Mouse (Mus musculus) liver, adult 2 months (tissue): Measurements from ENCODE around the gene Rcan3.

Experiments
- CTCF ChIP-seq: fragments of 200-500 bp; IDR thresholded peaks from 2 replicates; pipeline ENCODE4 v1.5.1; 2011; ENCODE audit warnings: low read depth, low read length, control low read depth
- POLR2A ChIP-seq: fragments of 200-500 bp; IDR thresholded peaks from 2 replicates; pipeline ENCODE4 v1.6.1; 2011; ENCODE audit warnings: low read length, control low read depth; ENCODE audit not compliant: insufficient read depth; ENCODE audit errors: extremely low read depth

DNA sequence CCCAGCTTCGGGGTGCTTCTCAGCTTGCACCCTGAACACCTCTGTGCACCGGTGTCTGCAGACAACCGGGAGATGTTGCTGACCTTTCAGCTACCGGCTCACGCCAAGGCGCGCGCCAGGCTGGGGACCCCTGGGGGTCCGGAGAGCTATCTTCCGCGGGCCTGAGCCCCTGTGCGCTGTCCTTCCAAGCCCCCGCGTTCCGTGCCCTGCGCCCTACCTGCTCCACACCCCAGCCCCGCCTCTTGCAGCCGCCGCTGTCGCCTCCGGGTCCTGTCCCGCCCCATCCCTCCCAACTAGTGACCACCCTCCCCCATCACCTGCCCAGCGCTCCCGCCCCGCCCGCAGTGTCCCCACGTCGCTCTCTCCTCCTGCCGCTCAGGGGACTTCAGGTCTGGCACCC is 35.7 kb downstream of the Rcan3 start, which contains the start of gene Ncmap:
- no peak for TF ChIP-seq POLR2A
- no peak for TF ChIP-seq CTCF
